Mouse (Mus musculus): ENCODE data around the gene Ddx52.

Ddx52 gene

DNA sequence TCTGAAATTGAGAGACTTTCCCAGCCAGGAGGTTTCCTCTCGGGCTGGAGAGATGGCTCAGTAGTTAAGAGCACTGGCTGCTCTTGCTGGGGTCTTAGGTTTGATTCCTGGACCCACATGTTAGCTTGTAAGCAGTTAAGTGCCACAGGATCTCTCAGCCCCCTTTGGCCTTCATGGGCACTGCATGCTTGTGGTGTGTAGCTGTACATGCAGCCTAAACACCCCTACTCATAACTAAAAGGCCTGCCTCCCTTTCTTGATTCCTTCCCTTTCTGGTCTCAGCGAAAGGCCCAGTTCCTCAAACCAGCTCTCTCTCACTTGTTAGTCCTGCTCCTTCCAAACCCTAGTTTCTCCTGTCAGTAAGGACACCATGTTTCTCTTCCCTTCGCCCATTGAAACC lies 27.2 kb downstream of the Ddx52 start:
- no peak for DNase-seq (ENCODE audit: low spot score)

DNA sequence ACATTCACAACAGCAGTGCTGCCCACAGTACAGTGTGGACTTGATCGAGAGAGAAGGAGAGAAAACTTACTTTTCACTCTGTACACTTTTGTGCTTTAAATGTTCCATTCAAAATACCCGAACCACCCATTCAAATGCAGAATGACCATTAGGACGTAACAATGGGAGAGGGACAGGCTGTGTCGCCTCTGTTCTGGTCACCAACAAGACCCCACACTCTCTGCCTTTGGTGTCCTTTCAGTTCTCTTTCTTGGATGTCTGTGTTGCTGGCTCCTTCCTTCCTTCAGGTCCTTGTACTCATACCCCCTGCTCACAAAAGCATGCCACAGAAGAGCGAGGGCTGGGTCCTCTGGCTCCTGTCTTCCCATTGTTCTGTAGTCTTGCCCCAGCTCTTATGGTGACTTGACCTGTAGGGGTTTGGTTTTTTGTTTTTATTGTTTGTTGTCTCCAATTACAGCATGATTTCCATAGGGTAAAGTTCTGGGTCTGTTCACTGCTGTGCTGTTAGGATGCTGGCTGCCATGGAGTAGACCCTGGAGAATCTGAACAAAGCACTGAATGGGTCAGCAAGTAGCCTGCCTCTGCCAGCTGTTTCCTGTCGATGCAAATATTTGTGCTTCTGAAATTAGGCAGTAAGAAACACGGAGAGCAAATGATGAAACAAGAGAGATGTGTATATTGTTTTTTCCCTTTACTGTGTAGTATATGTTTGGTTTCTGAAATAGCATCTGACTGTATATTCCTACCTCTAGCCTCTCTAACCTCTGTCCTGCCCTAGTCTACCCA lies 32.9 kb downstream of the Ddx52 start:
- DNase-seq (ENCODE audit: low spot score) = no peak

DNA sequence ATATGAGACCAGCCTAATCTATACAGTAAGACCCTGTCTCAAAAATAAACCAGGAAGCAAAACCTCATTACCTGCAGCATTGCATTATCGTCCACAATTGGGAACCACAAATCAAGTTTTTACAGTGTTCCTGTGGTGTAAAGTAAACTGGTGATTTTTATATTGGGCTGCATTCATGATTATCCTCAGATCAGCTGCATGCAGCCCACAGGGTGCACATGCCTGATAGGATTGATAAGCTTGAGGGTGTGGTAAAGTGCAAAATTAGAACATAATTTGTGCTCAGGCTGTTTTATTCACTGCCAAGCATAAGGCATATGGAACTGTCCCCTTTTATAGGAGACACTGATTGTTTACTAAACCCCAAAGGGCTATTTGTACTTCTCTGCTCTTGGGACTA lies 33.6 kb downstream of the Ddx52 start:
- DNase-seq (ENCODE audit: low spot score) = no peak

DNA sequence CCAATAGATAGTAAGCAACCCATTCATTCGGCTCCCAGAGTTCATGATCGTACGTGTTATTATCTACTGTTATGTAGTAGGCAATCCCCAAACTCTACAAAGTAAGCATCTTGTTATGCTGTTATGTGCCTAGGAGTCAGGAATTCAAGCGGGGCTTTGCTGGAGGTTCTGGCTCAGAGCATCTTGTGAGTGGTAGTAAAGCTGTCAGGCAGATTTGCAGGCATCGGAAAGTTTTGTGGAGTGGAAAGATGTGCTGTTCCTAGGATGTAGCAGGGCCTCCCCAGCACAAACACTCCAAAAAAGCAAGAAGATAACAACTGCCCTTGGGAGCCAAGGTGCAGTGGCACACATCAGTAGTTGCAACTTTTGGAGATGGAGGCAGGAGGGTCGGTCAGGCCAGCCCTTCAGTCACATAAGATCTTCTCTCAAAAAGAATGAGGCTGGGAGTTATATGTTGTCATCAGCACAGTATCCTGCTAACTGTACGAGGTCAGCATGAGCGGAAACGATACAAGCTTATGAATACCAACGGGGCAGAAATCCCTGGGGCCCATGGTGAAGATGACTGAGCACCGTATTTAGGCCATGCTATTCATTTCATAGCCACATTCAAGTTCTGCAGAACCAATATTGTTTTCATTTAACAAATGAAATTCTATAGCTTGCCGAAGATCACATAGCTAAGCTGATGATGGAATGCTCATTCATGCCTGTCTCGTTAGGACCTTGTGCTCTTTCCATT lies 34.5 kb downstream of the Ddx52 start:
- no peak for DNase-seq (ENCODE audit: low spot score)

DNA sequence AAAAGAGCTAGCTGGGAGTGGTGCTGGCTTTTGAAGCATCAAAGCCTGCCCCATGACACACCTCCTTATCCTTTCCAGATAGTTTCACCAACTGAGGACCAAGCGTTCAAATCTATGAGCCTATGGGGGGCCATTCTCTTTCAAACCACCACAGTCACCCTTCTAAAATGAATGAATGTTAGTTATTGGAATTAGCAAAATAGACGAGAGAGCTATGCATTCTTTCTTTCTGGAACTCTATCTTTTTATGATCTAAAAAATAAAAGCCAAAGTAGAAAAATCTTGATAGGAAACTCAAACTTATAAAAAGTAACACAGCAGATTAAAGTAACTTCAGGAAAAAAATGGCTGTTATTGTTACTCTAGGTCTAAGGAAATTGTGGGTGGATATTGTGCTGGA lies 35.9 kb downstream of the Ddx52 start:
- DNase-seq (ENCODE audit: low spot score) = no peak

DNA sequence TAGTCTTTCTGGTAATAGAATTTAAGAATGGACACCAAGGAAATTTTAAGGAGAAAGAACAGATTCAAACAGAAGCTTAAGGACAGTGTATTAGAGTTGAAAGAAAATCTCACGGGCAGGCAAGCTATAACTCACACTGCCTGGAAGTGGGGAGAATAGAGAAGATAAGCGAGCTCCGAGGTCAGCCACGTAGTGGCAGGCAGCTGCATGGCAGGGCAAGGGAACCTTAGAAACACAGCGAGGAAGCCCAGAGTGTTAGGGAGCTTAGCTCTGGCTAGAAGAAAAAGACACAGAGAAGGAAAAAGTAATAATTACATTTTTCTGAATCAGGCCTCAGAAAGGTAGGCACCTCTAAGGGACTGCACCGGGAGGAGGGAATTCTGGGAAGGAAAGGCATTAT lies 38.1 kb downstream of the Ddx52 start:
- DNase-seq (ENCODE audit: low spot score) = no peak

DNA sequence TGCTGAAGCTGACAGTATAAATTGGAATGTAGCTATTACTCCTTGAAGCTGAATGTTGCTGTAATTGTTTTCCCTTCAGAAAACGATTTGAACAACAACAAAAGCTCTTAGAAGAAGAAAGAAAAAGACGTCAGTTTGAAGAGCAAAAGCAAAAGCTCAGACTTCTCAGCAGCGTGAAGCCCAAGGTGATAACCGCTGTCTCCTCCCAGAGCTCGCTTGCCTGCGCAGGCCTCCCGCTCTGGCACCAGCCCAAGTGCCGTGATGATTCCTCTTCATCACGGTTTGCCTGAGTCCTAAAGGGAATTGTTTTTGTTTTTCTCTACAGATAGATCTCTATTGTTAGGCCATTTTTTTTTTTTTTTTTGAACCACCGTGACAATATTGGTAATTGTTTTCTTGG lies 39.5 kb downstream of the Ddx52 start:
- DNase-seq (ENCODE audit: low spot score) = no peak

DNA sequence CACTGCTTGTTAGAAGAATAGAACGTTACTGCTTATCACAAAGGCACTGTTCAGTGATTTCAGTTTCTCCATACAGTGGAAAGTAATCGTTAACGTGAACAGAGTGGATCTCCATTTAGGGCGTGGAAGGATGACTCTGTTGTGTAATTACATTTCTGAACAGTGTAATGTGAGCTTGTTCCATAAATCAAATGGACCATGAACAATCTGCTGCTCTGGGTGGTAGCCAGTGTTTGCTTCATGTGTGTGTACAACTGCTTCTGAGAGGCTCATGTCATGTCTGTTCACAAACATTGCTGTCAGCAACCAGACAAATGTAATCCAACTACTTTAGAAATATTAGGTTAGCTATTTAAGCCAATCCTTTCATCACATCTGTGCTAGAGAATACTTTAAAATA lies 49.8 kb downstream of the Ddx52 start:
- DNase-seq (ENCODE audit: low spot score) = no peak

DNA sequence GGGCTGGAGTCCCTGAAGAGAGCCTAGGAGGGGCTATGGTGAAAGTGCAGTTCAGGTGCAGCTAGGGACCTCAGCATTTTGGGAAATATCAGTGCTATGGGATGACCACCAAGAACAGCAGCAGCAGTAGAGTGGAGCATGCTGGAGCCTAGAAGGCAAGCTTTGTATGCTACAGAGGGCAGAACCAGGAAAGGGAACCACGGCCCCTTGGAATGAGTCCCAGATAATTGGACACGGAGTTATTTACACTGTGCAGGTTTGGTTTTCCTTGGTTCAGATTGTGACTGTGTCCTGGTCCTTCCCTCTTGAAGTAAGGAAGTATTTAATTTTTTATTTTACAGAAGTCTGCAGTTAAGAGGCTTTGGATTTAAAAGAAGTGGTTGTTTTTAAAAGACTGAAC lies 51.6 kb downstream of the Ddx52 start:
- no peak for DNase-seq (ENCODE audit: low spot score)

DNA sequence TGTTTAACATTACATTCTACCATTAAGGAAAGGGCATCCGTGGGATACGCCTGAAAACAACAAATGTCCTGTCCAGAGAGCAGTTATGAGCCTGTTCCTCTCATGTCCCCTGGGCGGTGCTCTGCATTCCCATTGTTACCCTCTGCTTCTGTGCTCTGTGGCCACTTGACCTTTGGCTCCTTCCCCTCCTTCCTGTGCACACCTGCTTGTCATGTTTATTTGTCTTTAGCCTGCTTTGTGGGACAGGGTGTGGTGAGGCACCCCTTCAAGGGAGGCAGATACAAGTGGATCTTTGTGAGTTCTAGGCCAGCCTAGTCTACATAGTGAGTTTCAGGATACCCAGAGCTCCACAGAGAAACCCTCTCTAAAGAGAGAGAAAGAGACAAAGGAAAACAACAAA lies 52.6 kb downstream of the Ddx52 start:
- DNase-seq (ENCODE audit: low spot score) = no peak

DNA sequence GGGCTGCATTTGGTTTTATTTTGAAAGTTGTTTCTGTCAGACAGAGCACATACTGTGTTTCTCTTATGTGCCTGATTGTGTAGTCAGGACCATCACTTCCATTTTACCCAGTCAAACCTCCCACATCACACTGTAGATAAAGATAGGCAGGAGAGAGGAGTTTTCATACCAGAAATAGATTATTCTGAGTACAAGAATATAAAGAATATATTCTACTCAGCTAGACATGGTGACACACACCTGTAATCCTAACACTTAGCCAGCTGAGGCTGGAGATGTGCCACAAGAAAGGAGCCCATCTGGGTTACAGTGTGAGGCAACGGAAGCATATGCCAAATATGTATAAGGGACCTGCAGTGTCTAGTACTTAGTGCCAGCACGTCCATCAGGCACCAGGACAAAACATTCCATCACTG lies 53.7 kb downstream of the Ddx52 start:
- DNase-seq (ENCODE audit: low spot score) = no peak

DNA sequence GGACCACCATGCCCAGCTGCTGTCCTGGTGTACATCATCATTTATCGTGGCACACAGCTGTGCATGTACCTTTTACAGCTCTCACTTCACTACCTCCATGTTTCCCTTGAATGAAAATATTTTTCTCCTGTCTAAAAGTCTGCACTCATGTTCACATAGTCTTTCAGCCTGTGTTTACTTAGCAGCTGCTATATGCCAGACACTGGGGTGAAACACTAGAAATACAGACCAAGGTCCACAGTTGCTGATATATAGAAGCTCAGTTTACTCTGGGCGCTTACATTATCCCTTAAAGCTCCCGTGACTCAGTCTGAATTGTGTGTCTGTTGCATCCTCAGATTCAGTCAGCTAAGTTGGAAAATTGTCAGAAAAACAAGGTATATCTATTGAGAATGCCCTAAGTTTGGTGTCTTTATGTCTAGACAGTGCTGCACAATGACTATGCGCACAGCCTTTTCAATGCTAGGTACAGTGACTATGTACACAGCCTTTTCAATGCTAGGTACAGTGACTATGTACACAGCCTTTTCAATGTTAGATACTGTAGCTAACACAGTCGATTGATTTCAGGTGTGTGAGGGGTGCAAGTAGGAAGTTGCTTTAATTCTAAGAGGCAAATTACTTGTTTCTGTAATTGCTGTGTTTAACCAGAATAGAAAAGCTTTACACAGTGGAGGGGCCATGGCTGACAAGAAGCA lies 55.5 kb downstream of the Ddx52 start:
- DNase-seq (ENCODE audit: low spot score) = no peak

DNA sequence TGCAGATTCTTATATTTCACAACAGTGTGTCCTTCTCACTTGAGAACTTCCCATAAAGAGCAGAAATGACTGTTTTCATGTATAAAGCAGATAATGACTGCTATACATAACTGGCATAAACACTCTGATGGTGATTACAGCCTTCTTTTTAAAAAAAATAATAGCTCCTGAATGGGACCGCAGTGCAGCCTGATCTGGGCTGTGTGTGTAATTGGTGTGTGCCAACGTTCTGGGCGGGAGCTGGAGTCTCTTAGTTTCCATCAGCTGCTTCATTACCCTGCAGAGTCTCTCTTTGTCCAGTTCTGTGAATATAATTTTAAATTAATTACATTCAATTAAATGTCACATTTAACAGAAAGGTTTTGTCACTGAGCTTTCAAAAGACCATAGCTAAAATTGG lies 57.1 kb downstream of the Ddx52 start:
- no peak for DNase-seq (ENCODE audit: low spot score)

DNA sequence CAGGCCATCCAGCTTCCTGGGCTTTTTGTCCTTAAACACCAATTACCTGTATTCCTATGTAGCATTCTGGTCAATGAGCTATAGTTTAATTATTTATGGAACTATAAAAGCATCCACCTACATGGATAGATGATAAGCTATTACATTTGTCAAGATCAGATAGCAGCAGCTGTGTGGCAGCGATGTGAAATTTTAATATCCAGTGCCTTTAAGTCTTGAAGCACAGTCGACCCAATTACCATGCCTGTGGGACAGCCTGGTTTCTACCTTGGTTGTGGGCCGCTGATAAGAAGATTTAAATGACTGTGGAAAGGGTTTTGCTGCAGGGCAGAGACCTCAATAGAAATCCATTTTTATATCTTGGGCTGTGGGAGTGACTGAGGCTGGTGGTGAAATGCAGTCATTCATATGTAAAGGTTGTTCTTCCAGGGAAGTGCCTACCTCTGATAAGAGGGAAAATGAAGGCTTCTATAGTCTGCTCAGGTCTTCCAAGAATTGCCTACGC lies 57.6 kb downstream of the Ddx52 start:
- DNase-seq (ENCODE audit: low spot score) = no peak

DNA sequence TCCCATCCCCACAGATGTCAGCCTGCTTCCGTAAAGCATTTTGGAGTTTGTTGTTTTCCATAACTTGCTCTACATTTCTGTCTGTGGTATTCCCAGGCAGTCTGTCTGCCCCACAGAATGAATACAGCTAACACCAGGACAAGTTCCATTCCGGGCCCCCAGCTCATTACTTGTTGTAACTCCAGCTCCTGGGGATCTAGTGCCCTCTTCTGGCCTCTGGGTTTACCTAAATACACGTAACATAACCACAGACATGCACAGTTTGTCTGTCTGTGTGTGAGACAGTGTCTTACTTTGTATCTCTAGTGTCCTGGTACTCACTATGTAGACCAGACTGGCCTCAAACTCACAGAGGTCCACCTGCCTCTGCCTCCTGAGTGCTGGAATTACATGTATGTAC lies 59.4 kb downstream of the Ddx52 start:
- no peak for DNase-seq (ENCODE audit: low spot score)

DNA sequence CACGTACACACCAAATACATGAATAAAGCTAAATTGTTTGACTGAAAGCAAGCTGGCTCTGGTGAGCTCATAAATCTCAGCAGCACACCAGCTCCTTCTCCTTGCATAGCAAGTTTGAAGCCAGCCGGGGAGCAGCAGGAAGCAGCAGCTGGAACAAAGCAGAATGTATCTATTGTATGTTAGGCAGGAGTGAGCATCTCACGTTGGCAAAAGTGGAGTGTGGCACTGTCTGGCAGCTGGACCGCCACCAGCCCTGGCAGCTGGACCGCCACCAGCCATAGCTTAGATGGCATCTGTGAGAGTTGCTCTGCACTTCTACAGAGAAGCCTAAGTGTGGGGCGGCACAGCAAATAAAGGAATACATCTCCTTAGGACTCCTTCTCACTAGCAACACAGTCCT lies 62.1 kb downstream of the Ddx52 start:
- DNase-seq (ENCODE audit: low spot score) = no peak

DNA sequence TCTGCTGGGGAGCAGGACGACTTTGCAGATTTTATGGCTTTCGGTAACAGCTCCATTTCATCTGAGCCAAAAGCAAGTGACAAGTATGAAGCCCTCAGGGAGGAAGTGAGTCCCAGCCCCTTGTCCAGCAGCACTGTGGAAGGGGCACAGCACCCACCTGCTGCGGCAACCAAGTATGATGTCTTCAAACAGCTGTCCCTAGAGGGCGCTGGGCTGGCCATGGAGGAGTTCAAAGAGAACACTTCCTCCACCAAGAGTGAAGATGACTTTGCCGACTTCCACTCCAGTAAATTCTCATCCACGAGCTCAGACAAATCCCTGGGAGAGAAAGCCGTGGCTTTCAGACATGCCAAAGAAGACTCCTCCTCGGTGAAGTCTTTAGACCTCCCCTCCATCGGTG lies 67.1 kb downstream of the Ddx52 start:
- DNase-seq (ENCODE audit: low spot score) = no peak

DNA sequence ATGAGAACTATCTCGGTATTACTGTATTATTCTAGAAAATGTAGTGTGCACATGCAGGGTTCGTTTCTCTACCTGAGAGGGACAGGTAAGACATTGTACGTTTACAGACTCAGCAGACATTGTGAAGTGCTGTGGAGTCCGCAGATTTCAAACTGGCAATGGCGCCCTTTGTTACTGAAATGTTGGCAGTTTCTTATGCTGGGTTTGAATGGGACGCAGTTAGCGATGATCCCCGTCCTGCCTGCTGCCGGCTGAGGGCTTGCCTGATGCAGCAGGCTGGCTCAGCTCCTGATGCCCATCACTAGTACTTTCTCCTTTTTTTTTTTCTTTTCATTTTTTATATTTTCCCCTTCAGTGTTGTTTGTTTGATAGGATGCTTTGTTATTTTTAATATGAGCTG lies 68.5 kb downstream of the Ddx52 start:
- no peak for DNase-seq (ENCODE audit: low spot score)

DNA sequence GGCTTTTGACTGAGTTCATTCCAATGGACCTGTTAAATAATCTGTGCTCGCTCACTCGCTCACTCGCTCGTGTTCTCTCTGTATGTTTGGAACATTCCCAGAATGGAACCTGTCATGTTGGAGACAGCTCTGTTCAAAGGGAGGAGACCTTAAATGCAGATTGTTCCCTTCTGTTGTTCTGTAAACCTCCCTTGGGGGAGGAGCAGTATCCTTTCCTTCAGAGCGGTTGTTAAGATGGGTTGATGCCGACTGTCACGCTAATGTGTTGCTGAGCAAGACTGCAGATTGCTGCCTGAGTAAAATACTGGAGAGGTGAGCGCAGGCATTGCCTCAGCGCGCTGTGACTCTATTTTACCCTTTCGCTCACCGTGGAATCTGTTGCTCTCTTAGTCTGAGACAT lies 69.2 kb downstream of the Ddx52 start:
- no peak for DNase-seq (ENCODE audit: low spot score)

DNA sequence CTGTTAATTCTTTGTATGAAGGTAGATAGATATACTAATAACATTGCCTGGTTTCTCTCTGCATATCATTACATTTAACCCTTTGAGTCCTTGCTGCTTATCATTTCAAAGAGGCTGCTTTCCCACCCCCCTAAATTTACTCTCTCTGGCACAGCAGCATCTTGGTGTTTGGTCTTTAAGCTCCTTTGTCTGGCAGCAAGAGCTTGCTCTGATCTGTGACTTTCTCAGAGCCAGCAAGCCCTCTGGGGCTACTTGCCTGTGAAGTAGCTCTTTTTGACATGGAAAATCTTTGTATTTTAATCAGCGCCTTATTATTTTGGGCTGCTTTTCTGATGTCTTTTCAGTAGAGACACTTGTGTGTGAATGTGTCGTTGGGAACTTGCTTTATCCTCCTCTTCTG lies 69.7 kb downstream of the Ddx52 start:
- no peak for DNase-seq (ENCODE audit: low spot score)
